Mouse (Mus musculus): ENCODE data around the gene Tfpi.
"Not testable (repeated sequence)": the region's sequence is repeated elsewhere in the genome, so short reads cannot be mapped to it uniquely, and the experiment has no call there.

Gene Tfpi

GRCm38 (mm10) chr2:84388537-84388936 is 88.0 kb downstream of the Tfpi start:
- DNase-seq (ENCODE audit: low read depth), result not testable (repeated sequence)

- DNase-seq (ENCODE audit: low read depth), result no peak
Observed at GRCm38 (mm10) chr2:84388023-84388416, 88.6 kb downstream of the Tfpi start.

DNA sequence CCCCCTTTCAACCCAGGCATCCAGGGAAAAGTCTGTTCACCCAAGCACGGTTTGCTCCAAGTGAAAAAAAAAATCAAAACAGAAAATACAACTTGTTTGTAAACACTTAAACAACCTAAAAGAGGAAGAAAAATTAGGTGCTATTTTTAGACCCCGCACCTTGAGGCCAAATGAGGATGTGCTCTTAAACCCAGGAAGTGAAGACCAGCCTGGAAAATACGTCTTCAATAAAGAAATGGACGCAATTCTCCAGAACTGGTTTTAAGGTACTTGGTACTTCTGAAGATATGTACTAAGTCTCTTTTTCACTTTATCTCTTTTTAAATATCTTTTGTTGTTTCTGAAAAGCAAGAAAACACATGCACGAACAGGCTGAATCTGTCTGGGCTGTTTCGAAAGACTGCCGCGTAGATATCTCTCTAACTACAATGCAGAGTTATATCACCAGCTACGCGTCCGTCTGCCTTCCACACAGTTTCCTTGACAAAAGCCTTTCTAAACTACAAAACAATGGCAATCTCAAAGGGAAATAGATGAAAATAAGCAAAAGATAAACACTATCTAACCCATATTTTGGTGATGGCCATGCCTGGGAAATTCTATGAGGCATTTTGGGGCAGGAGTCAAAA is 89.1 kb downstream of the Tfpi start:
- no peak for DNase-seq (ENCODE audit: low read depth)

GRCm38 (mm10) chr2:84386563-84387393 is 89.8 kb downstream of the Tfpi start:
- no peak for DNase-seq (ENCODE audit: low read depth)

DNA sequence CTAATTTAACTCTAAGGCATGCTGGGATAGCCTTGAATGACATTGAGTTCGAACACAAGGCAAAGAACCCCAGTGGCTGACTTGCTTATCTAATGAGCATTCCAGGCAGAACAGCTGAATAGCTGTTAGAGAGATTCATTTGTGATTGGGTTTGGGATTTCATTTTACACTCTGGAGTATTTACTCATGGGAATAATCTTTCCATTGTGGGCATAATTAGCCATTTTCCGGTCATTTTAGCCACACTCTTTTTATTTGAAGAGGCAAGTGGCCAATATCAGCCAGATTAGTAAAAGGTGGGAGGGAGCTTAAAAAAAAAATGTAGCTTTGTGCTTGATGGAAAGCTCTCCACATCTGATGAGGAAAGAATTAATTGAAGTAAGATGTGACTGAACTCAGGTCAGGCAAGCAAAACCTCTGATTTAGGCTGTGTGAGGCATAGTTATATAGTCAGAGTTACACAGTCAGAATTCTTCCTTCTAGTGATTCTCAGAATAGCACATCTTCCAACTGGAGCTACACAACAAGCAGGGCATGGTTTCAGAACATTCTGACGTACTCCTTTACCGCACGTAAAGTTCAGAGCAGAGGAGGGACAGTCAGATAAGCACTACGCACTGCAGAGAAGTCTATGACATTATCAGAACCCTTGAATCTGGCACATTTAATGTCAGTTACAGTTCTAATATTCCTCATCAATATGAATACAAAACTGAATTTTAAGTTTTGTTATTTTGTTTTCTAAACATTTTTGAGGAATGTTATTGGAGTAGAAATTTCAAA is 91.5 kb downstream of the Tfpi start:
- DNase-seq (ENCODE audit: low read depth), result no peak

- no peak for DNase-seq (ENCODE audit: low read depth)
Observed at GRCm38 (mm10) chr2:84383828-84384227, 92.7 kb downstream of the Tfpi start.

Measured in naive thymus-derived CD4-positive, alpha-beta T cell, adult 2 months (primary cell).